Mouse (Mus musculus) yolk sac, embryonic 10.5 days (tissue): Measurements from ENCODE around the gene Pld3.
A peak's percentile ranks its signal among the peaks of the same experiment; 100 is the strongest.

ENCODE experiments used
- DNase-seq: peaks from one replicate; pipeline ENCODE4 v3.0.0-alpha.2; 2017; ENCODE audit warnings: low spot score

Pld3 gene

GRCm38 (mm10) chr7:27569580-27570224 lies 16.7 kb upstream of the Pld3 start:
- DNase-seq: no peak

GRCm38 (mm10) chr7:27560978-27561377 lies 8.0 kb upstream of the Pld3 start:
- no peak for DNase-seq

- no peak for DNase-seq
These were observed 7.4 kb upstream of the Pld3 start for GRCm38 (mm10) chr7:27560291-27560887.

- no peak for DNase-seq
These were observed 948 bp downstream of the Pld3 start for GRCm38 (mm10) chr7:27552070-27552469.

- DNase-seq: no peak
These were observed 3.4 kb downstream of the Pld3 start for GRCm38 (mm10) chr7:27549597-27549996.

- DNase-seq: no peak
These were observed 8.2 kb downstream of the Pld3 start for GRCm38 (mm10) chr7:27544675-27545370.

GRCm38 (mm10) chr7:27543851-27544250 lies 9.2 kb downstream of the Pld3 start:
- no peak for DNase-seq

GRCm38 (mm10) chr7:27543065-27543464 lies 10.0 kb downstream of the Pld3 start:
- DNase-seq: no peak

GRCm38 (mm10) chr7:27542392-27543033 lies 10.5 kb downstream of the Pld3 start:
- peak; percentile 78 for DNase-seq

- no peak for DNase-seq
These were observed 11.1 kb downstream of the Pld3 start for GRCm38 (mm10) chr7:27541922-27542321.

GRCm38 (mm10) chr7:27541431-27541830 lies 11.6 kb downstream of the Pld3 start:
- no peak for DNase-seq

- DNase-seq: no peak
These were observed 12.1 kb downstream of the Pld3 start for GRCm38 (mm10) chr7:27540935-27541334.

- DNase-seq: no peak
These were observed 12.5 kb downstream of the Pld3 start for GRCm38 (mm10) chr7:27540521-27540920.

- no peak for DNase-seq
These were observed 14.2 kb downstream of the Pld3 start for GRCm38 (mm10) chr7:27538797-27539196.

GRCm38 (mm10) chr7:27537998-27538397 lies 15.0 kb downstream of the Pld3 start:
- no peak for DNase-seq

- no peak for DNase-seq
These were observed 16.4 kb downstream of the Pld3 start for GRCm38 (mm10) chr7:27536618-27537017.

- peak; percentile 20 for DNase-seq
These were observed 17.6 kb downstream of the Pld3 start for GRCm38 (mm10) chr7:27535386-27535785.

GRCm38 (mm10) chr7:27532480-27533050 lies 20.5 kb downstream of the Pld3 start:
- no peak for DNase-seq

GRCm38 (mm10) chr7:27531707-27532106 lies 21.3 kb downstream of the Pld3 start:
- no peak for DNase-seq

GRCm38 (mm10) chr7:27530937-27531336 lies 22.1 kb downstream of the Pld3 start:
- DNase-seq: no peak

- no peak for DNase-seq
These were observed 23.9 kb downstream of the Pld3 start for GRCm38 (mm10) chr7:27529070-27529469.

- peak; percentile 42 for DNase-seq
These were observed 26.8 kb downstream of the Pld3 start for GRCm38 (mm10) chr7:27526039-27526827.
